Mouse (Mus musculus) bone marrow macrophage, adult 2 months (primary cell): Measurements from ENCODE around the gene Serpinb8.

Source experiments
- CTCF ChIP-seq: IDR thresholded peaks from 2 replicates; pipeline ENCODE4 v1.5.1; 2012; ENCODE audit warnings: low read depth, mild to moderate bottlenecking, low read length, moderate library complexity
- POLR2A ChIP-seq: IDR thresholded peaks from 2 replicates; pipeline ENCODE4 v1.6.1; 2012; ENCODE audit warnings: mild to moderate bottlenecking, low read depth, low read length, borderline replicate concordance

GRCm38 (mm10) chr1:107593469-107593868 is 3.7 kb downstream of the Serpinb8 start:
- TF ChIP-seq CTCF (no peak), POLR2A (no peak)
